In the genomic region with DNA sequence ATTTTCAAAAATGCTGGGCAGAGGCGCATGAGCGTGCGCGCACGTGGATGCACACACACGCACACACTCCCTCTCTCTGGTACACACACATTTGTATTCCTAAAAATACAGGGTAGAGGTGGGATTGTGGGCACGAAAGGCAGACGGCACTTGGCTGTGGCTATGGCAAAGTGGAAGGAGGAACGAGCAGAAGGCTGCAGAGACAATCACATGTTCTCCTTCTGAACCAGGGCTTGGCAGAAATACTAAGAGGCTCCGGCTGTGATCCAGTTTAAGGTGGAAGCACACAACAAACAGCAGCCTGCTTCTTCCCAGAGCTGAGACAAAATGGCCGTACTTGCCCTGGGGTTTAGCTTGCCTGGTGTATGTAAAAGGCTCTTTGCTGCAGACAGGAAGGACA, we compare ENCODE assay signal across 22 mouse cellular contexts. TPM values are rescaled to one million over a fixed set of nuclear protein-coding genes. Genes with fewer than 3 reads are reported as not detected.
A peak's percentile ranks its signal among the peaks of the same experiment; 100 is the strongest.
DNase-seq lines count a peak whose midpoint lies in the region; ATAC-seq and TF ChIP-seq lines count a peak whose summit lies in the region.
"Had no signal": no experiment of that assay in that cellular context is flagged by ENCODE, and none has a peak within 500 bp of the region (broad histone marks: within the 10 kb centered on the region; RNA-seq: fewer than 3 reads in every experiment).

No protein-coding gene starts in this region.

- peak; percentile 42 for ATAC-seq in frontal cortex, adult (ENCODE audit: low TSS enrichment)

- no peak for TF ChIP-seq CTCF in left cerebral cortex, adult 2 months (IDR thresholded peaks at IDR 0.05)

- intact Hi-C loops in left cerebral cortex, adult 2 months (cut with DNase I) = loop anchor here (2.0 to 5.0 kb wide), 4 partner anchors 106 to 226 kb away; a partner anchor contains a TSS

- H3K4me3 ChIP-seq in left cerebral cortex, adult 2 months = no peak overlapping the region
- H3K4me3 ChIP-seq: embryonic facial prominence, embryonic 13.5 days; heart, adult 2 months; limb, embryonic 10.5 days; megakaryocyte, embryonic 14.5 days; neural tube, embryonic 13.5 days had no signal

- no peak for DNase-seq in frontal cortex, postnatal 10 days (ENCODE audit: low spot score in 2 of 2)
- peak; percentile 65 for DNase-seq in layer of hippocampus, adult 9-11 months
- DNase-seq in layer of hippocampus, postnatal 36 days = no peak
- DNase-seq in left cerebral cortex, adult 2 months (ENCODE audit: extremely low spot score in 1 of 2, low spot score in 2 of 2) = peak; percentile 28 to 34
- DNase-seq in telencephalon, adult 2 months (ENCODE audit: low read depth, low spot score) = peak; percentile 82
- no peak for DNase-seq in thymus, postnatal 0 days (ENCODE audit: low spot score)
- DNase-seq: adrenal gland, postnatal 36 days; cerebellum, adult 9-11 months; heart, adult 2 months; kidney, adult 11 months; lung, adult 18-20 months; midbrain, embryonic 14.5 days; thymus, postnatal 25 days had no signal

- H3K27ac ChIP-seq in left cerebral cortex, adult 2 months = peak overlapping the region; percentile 79
- H3K27ac ChIP-seq: embryonic facial prominence, embryonic 13.5 days; heart, adult 2 months; limb, embryonic 10.5 days had no signal

RNA-seq across cellular contexts. Expression of a gene that starts 34.1 kb away (rescaled TPM):
- total RNA-seq in layer of hippocampus, postnatal 36 days (2021) = under 1 TPM in 1 of 2 experiments, not detected in 1; 0.90 TPM
- total RNA-seq in left cerebral cortex, adult 2 months (2021) = under 1 TPM in 1 of 2 experiments, not detected in 1; 0.48 TPM
- 0.66 and 0.99 TPM in 2 replicates for polyA plus RNA-seq in thymus, postnatal 0 days (2015; fragmentation: Nextera tagmentation; extraction: Ambion mirVana)
- total RNA-seq: G1E; gastrocnemius, adult 8-10 months; heart, adult 2 months; hematopoietic stem cell, adult 5-6 weeks had no signal
- polyA plus RNA-seq: embryonic facial prominence, embryonic 13.5 days; liver, embryonic 11.5 days had no signal

RNA-seq across cellular contexts. Expression of a gene that starts 57.6 kb away (rescaled TPM):
- 100 to 1,000 TPM; 191 to 194 TPM for total RNA-seq in layer of hippocampus, postnatal 36 days (2021)
- 100 to 1,000 TPM; 219 to 228 TPM for total RNA-seq in left cerebral cortex, adult 2 months (2021)
- 16.7 and 20.8 TPM in 2 replicates for polyA plus RNA-seq in thymus, postnatal 0 days (2015; fragmentation: Nextera tagmentation; extraction: Ambion mirVana)

Comparison
In these comparisons a context has a peak if more than half of its experiments do, and no peak if none do; other contexts are left out.
1. DNase-seq: peak in layer of hippocampus, adult 9-11 months (single experiment), left cerebral cortex, adult 2 months (2 of 2) and telencephalon, adult 2 months (single experiment); none in frontal cortex, postnatal 10 days (0 of 2), layer of hippocampus, postnatal 36 days (0 of 2) and thymus, postnatal 0 days (single experiment).